Mouse (Mus musculus) midbrain, embryonic 14.5 days (tissue): Measurements from ENCODE around the gene Polg. TPM values are rescaled to one million over a fixed set of nuclear protein-coding genes. Genes with fewer than 3 reads are reported as not detected.
A peak's percentile ranks its signal among the peaks of the same experiment; 100 is the strongest.

Experiments used
- ATAC-seq: fragments of 200-750 bp; cut with Nextera tagmentation; 2 replicates; pipeline ENCODE4 v1.8.0; 2017; ENCODE audit warnings: moderate number of reproducible peaks, moderate library complexity; ENCODE audit not compliant: low FRiP score, low TSS enrichment
- DNase-seq: peaks from one replicate; pipeline ENCODE4 v3.0.0-alpha.2; 2015
- H3K27ac ChIP-seq: fragments of 300-500 bp; sonication (generic); replicated peaks from 2 replicates; pipeline ENCODE4 v1.5.1; 2014; ENCODE audit warnings: mild to moderate bottlenecking, low read depth, low read length, moderate library complexity
- H3K27me3 ChIP-seq: fragments of 300-500 bp; sonication (generic); 2 replicates; pipeline ENCODE4 v1.6.1; 2014; ENCODE audit warnings: low read length, control low read depth, mixed read lengths; ENCODE audit not compliant: control insufficient read depth, insufficient read depth
- H3K36me3 ChIP-seq: fragments of 300-500 bp; sonication (generic); 2 replicates; pipeline ENCODE4 v1.6.1; 2014; ENCODE audit warnings: low read length, control low read depth; ENCODE audit not compliant: control insufficient read depth, insufficient read depth
- H3K4me1 ChIP-seq: fragments of 300-500 bp; sonication (generic); 2 replicates; pipeline ENCODE4 v1.6.1; 2014; ENCODE audit warnings: mild to moderate bottlenecking, antibody characterized with exemption, low read length, control low read depth; ENCODE audit not compliant: control insufficient read depth, insufficient read depth
- H3K4me2 ChIP-seq: fragments of 300-500 bp; sonication (generic); 2 replicates; pipeline ENCODE4 v1.6.1; 2014; ENCODE audit warnings: mild to moderate bottlenecking, low read length, moderate library complexity
- H3K4me3 ChIP-seq: fragments of 300-500 bp; sonication (generic); replicated peaks from 2 replicates; pipeline ENCODE4 v1.5.1; 2014; ENCODE audit warnings: low read depth, low read length
- H3K9ac ChIP-seq: fragments of 300-500 bp; sonication (generic); replicated peaks from 2 replicates; pipeline ENCODE4 v1.6.1; 2014; ENCODE audit warnings: mild to moderate bottlenecking, low read length, moderate library complexity
- H3K9me3 ChIP-seq: fragments of 300-500 bp; sonication (generic); 2 replicates; pipeline ENCODE4 v1.6.1; 2016; ENCODE audit warnings: low read length, control low read depth, mixed read lengths; ENCODE audit not compliant: control insufficient read depth
- WGBS: fragments of 180-500 bp; shearing (Covaris S2); extraction: QIAGEN DNeasy Blood & Tissue Kit; methylation state at CpG from one replicate; pipeline ENCODE4 v1.1.7; 2014; 5-methylcytosine and 5-hydroxymethylcytosine counted together
- polyA plus RNA-seq: library from polyadenylated mRNA; unstranded; fragments of >200 nt; fragmentation: Nextera tagmentation; extraction: Ambion mirVana; gene quantifications from 2 replicates; pipeline ENCODE4 v1.2.1, GENCODE M21; 2014

Polg gene
- polyA plus RNA-seq, 1 experiment from 2014 or later, result 24.7 TPM

DNA sequence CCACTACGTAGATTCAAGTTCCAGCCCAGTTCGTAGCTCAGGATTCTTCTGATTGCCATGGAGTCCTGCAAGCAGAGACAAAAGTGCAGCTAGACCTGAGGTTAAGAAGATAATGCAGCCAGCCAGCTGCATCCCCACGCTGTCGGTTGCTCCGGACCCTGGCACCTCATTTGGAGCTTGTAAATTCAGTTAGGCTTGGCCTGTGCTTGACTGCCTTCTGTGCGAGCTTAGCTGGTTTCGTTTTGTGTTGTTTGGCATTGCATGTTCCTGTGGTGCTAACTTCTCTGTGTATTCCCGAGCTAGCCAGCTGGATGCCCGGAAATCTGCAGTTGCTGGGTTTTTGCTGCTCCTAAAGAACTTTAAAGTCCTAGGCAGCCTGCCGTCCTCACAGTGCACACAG, 40.4 kb downstream of the Polg start:
- WGBS, result 55% methylated on average over 10 of the region's 10 CpGs
- DNase-seq, result peak; percentile 13
- H3K36me3 ChIP-seq, result no peaks in the 10 kb centered on the region

DNA sequence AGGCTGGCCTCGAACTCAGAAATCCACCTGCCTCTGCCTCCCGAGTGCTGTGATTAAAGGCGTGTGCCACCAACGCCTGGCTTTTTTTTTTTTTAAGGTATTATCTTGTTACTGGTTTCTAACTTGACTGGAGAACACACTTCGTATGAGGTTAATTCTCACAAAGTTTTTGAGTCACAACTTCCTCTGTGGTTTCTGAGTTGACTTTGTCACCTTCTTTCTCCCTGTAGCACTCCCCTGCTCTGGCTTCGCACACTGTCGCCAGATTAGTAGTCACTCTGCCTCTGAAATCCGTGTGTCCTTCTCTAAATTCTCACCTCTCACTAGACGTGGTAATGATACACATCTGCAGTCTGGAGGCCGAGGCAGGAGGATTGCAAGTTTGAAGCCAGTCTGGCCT, 43.3 kb downstream of the Polg start:
- no peak overlapping the region for H3K4me2 ChIP-seq
- H3K36me3 ChIP-seq, result no peaks in the 10 kb centered on the region
- 96% methylated on average over 10 of the region's 10 CpGs for WGBS
- DNase-seq (no peak), ATAC-seq (no peak)
- no peak overlapping the region for H3K9ac ChIP-seq
- no peaks in the 10 kb centered on the region for H3K27me3 ChIP-seq
- H3K4me1 ChIP-seq, result no peaks in the 10 kb centered on the region
- no peak overlapping the region for H3K4me3 ChIP-seq
- H3K27ac ChIP-seq, result no peak overlapping the region
- H3K9me3 ChIP-seq, result no peaks in the 10 kb centered on the region

More for the DNA sequence above, 40.4 kb downstream of the Polg start:
- Histone ChIP-seq H3K9me3 (no peaks in the 10 kb centered on the region), H3K27me3 (no peaks in the 10 kb centered on the region), H3K4me3 (no peak overlapping the region), H3K4me1 (no peaks in the 10 kb centered on the region), H3K4me2 (no peak overlapping the region), H3K27ac (no peak overlapping the region), H3K9ac (no peak overlapping the region)
- ATAC-seq, result no peak

DNA sequence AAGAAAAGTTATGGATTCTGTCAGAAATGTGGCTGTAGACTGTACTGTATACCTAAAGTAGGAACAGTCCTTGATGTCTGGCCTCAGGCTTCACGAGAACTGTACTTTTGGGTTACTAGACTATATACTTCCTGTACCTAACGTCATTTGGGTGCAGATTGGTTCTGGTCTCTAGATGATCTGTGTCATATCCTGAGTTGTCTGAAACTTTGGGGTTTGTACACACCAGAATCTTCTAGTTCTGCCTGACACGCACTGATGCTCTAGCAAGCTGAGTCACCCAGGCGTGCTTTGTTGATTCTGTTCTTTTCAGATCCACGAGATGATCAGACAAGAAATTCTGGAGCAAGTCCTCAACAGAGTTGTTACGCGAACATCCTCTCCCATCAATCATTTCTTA, 46.2 kb downstream of the Polg start:
- Histone ChIP-seq H3K4me3 (no peak overlapping the region), H3K9me3 (no peaks in the 10 kb centered on the region), H3K36me3 (no peaks in the 10 kb centered on the region), H3K4me1 (no peaks in the 10 kb centered on the region), H3K27me3 (no peaks in the 10 kb centered on the region), H3K9ac (no peak overlapping the region), H3K4me2 (no peak overlapping the region), H3K27ac (no peak overlapping the region)
- ATAC-seq (no peak), DNase-seq (no peak)
- 92% methylated on average over 7 of the region's 7 CpGs for WGBS

DNA sequence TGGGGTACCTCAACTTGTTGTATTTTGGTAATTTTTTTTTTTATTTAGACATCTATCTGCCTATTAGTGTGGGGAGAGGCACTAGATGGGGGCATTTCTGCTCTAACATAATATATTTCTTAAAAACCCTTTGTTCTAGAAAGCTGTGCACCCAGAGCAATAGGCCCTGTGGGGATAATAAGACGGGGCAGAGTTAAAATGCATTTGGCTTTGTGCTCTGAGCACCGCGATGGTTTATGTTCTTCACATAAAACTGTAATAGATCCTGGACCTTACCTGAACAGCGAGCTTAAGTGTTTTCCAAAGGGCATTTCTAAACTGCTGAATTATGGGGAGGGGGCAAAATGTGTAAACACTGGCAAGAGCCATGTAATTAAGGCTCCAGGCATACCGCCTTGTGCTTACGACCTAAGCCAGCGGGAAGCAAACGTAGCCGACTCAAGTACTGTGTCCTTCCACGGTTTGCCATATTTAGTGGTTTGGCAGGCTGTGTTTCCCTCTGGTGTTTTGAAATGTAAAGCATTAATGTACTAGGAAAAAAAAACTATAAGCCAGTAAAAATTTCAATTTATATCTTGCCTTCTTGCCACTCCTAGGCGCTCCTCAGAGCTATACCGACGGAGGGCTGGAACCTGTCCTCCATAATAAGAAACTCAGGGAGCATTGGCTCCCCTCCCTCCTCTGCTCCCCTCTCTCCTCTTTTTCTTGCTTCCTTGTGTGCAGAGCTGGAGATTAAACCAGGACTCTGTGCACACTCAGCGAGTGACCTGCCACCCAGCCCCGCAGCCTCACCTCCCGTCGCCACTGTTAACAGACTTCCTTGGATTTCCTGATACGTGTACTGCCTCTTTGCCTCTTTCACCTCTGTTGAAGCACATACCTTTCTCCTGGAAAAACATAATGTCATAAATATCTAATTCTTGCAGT, 51.5 kb downstream of the Polg start:
- no peak overlapping the region for H3K4me2 ChIP-seq
- no peak overlapping the region for H3K4me3 ChIP-seq
- 82% methylated on average over 18 of the region's 18 CpGs for WGBS
- H3K27me3 ChIP-seq, result no peaks in the 10 kb centered on the region
- no peaks in the 10 kb centered on the region for H3K9me3 ChIP-seq
- ATAC-seq (no peak), DNase-seq (no peak)
- H3K4me1 ChIP-seq, result no peaks in the 10 kb centered on the region
- H3K27ac ChIP-seq, result no peak overlapping the region
- no peaks in the 10 kb centered on the region for H3K36me3 ChIP-seq
- H3K9ac ChIP-seq, result no peak overlapping the region

DNA sequence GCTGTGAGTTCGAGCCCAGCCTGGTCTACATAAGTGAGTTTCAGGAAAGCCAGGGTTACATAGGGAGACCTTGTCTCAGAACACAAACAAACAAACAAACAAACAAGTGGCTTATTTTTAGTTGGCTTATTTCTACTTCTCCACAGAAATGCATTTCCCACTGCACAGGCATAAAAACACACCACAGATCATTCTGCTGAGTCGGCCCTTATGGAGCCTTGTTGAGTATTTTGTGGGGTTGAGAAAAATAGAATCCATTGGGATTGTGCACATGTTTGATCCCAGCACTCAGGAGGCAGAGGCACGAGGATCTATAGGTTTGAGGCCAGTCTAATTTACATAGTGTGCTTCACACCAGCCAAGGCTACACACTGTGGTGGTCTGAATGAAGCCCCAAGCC, 65.9 kb downstream of the Polg start:
- 80% methylated on average over 3 of the region's 3 CpGs for WGBS
- no peak overlapping the region for H3K27ac ChIP-seq
- no peak overlapping the region for H3K9ac ChIP-seq
- no peaks in the 10 kb centered on the region for H3K9me3 ChIP-seq
- DNase-seq (no peak), ATAC-seq (no peak)
- no peak overlapping the region for H3K4me2 ChIP-seq
- no peaks in the 10 kb centered on the region for H3K36me3 ChIP-seq
- H3K4me1 ChIP-seq, result no peaks in the 10 kb centered on the region
- H3K27me3 ChIP-seq, result no peaks in the 10 kb centered on the region
- no peak overlapping the region for H3K4me3 ChIP-seq

DNA sequence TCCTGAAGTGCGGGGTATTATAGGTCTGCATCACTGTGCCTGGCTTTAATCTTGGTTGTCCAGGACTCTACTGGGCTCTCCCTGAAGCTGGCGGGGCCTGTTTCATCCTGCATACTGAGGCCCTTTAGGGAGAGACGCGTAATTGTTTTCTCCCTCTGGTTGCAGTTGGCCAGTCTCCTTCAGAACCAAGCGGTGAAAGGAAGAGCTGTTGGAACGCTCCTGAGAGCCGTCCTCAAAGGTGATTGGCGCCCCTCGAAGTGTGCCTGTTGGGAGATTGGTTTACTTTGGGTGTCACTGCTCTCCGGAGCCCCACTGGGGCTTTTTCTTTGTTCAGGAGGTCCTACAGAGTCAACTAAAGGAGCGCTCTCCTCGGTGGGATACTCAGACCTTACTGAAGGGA, 67.2 kb downstream of the Polg start:
- Histone ChIP-seq H3K4me3 (no peak overlapping the region), H3K4me1 (no peaks in the 10 kb centered on the region), H3K9me3 (no peaks in the 10 kb centered on the region), H3K36me3 (no peaks in the 10 kb centered on the region), H3K9ac (no peak overlapping the region), H3K4me2 (no peak overlapping the region), H3K27me3 (no peaks in the 10 kb centered on the region), H3K27ac (no peak overlapping the region)
- no peak for ATAC-seq
- 72% methylated on average over 12 of the region's 12 CpGs for WGBS
- DNase-seq, result no peak

DNA sequence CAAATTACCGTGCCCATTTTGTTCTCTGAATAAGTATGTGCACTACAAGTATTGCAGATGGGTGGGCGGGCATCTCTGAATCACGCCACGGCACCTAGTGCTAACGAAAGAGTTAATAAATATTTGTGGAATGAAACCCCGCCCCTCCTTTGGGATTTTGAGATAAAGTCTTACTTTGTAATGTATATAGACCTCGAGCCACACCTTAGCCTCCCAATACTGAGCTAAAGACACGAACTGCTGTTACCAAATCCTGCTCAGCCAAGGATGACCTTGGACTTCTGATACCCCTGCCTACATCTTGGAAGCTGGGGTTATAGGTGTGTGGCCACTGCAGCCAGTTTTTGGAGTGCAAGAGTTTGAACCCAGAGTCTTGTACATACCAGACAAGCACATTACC, 67.7 kb downstream of the Polg start:
- ATAC-seq (no peak), DNase-seq (no peak)
- Histone ChIP-seq H3K9me3 (no peaks in the 10 kb centered on the region), H3K27me3 (no peaks in the 10 kb centered on the region), H3K27ac (no peak overlapping the region), H3K4me1 (no peaks in the 10 kb centered on the region), H3K36me3 (no peaks in the 10 kb centered on the region), H3K9ac (no peak overlapping the region), H3K4me2 (no peak overlapping the region), H3K4me3 (no peak overlapping the region)
- WGBS, result 86% methylated on average over 8 of the region's 8 CpGs

DNA sequence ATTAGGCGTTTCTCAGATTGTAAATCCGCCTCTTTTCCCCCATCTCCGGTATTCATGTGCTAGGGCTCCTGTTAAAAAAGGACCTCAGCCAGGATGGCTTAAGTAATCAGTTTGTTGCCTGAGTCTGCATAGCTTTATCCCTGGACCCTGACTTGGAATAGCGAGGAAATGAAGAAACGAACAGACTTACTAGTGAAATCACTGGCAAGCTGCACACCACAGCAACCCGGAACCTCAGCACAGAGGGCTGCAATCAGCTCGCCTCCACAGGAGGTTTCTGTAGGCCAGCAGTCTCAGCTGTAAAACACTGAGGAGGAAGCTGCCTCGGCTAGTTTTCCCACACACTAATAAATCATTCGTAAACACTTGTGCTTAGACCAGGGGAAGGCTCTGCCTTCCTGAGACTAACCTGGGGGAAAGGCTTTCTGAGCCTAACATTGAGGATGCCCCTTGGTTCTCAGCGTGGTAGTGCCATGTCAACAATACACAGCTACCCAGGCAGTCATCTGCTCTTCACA, 68.7 kb downstream of the Polg start:
- Histone ChIP-seq H3K27me3 (no peaks in the 10 kb centered on the region), H3K9ac (no peak overlapping the region), H3K4me2 (no peak overlapping the region), H3K27ac (no peak overlapping the region), H3K4me3 (no peak overlapping the region), H3K4me1 (no peaks in the 10 kb centered on the region; the same call in 1 of the 2 replicates), H3K36me3 (no peaks in the 10 kb centered on the region), H3K9me3 (no peaks in the 10 kb centered on the region)
- WGBS, result 91% methylated on average over 10 of the region's 10 CpGs
- DNase-seq (no peak), ATAC-seq (no peak)
